Mouse (Mus musculus) cortical plate, adult 2 months (tissue): ENCODE measurements around the gene Mphosph6.

ENCODE experiments used
- CTCF ChIP-seq: fragments of 200-500 bp; IDR thresholded peaks from 2 replicates; pipeline ENCODE4 v1.5.1; 2011; ENCODE audit warnings: mild to moderate bottlenecking, control low read depth, low read length; ENCODE audit not compliant: insufficient read depth; ENCODE audit errors: extremely low read depth
- POLR2A ChIP-seq: fragments of 200-500 bp; IDR thresholded peaks from 2 replicates; pipeline ENCODE4 v1.6.1; 2011; ENCODE audit warnings: mild to moderate bottlenecking, low read length, control low read depth; ENCODE audit not compliant: insufficient read depth; ENCODE audit errors: extremely low read depth

GRCm38 (mm10) chr8:117757900-117758299, 43.8 kb downstream of the Mphosph6 start:
- no peak for TF ChIP-seq CTCF
- no peak for TF ChIP-seq POLR2A
